Mouse (Mus musculus) frontal cortex, postnatal 36 days (tissue): ENCODE measurements around the gene Mgat3.
A peak's percentile ranks its signal among the peaks of the same experiment; 100 is the strongest.

Source experiments
- DNase-seq, 2 experiments: peaks; one replicate each; pipeline ENCODE4 v3.0.0; 2022; ENCODE audit warnings: low spot score in 2 of 2

Mgat3 gene

GRCm38 (mm10) chr15:80259406-80260045 is 86.0 kb downstream of the Mgat3 start:
- no peak for DNase-seq

GRCm38 (mm10) chr15:80260677-80261076 is 87.2 kb downstream of the Mgat3 start:
- peak; percentile 81 to 87 for DNase-seq

- DNase-seq, result no peak
Measured at GRCm38 (mm10) chr15:80261100-80261499, 87.6 kb downstream of the Mgat3 start.

GRCm38 (mm10) chr15:80263610-80264575 is 90.4 kb downstream of the Mgat3 start, which contains the start of gene Rps19bp1:
Gene Rps19bp1, minus strand, starts transcription at chr15:80264315.
- DNase-seq, result peak; percentile 85 to 91
